Mouse (Mus musculus) cerebral cortex, adult 2 months (tissue): ENCODE measurements around the gene Slc11a2.

Source experiments
- WGBS: fragments of 180-500 bp; shearing (Covaris S2); methylation state at CpG from one replicate; pipeline ENCODE4 v1.1.7; 2018; 5-methylcytosine and 5-hydroxymethylcytosine counted together

Gene Slc11a2

GRCm38 (mm10) chr15:100424396-100425122 is at the start of gene Slc11a2:
Slc11a2 (minus strand) TSS chr15:100425072.
- WGBS = 30% methylated on average over 17 of the region's 17 CpGs

DNA sequence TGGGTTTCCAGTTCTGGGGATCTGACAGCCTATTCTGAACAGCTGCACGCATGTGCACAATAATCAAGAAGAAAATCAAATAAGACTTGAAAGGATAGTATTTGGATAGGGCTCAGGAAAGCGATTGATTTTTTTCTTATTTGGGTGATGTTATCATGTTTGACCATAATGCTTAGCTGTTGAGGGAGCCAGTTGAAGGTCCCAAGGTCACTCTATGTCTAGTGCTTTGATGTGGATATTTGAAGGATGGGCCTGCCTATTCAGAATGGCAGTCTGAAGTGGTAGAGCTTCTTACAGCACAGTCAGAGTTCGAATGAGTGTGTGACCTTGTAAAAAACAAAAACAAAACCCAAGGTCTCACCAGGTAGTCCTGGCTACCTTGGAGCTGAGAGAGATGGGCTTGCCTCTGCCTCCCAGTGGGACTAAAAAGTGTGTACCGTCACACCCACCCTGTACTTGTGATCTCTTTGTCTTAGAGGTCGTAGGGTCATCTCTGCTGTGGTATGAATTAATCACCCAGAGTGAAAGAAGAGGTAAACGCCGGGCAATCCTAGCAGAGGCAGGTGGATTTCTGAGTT is 49.1 kb upstream of the Slc11a2 start:
- 86% methylated on average over 7 of the region's 7 CpGs for WGBS

- WGBS = 56% methylated on average over 10 of the region's 10 CpGs
Measured at GRCm38 (mm10) chr15:100470037-100470436, 45.2 kb upstream of the Slc11a2 start.

GRCm38 (mm10) chr15:100469189-100469545 is 44.3 kb upstream of the Slc11a2 start:
- 0% methylated on average over 19 of the region's 19 CpGs for WGBS

DNA sequence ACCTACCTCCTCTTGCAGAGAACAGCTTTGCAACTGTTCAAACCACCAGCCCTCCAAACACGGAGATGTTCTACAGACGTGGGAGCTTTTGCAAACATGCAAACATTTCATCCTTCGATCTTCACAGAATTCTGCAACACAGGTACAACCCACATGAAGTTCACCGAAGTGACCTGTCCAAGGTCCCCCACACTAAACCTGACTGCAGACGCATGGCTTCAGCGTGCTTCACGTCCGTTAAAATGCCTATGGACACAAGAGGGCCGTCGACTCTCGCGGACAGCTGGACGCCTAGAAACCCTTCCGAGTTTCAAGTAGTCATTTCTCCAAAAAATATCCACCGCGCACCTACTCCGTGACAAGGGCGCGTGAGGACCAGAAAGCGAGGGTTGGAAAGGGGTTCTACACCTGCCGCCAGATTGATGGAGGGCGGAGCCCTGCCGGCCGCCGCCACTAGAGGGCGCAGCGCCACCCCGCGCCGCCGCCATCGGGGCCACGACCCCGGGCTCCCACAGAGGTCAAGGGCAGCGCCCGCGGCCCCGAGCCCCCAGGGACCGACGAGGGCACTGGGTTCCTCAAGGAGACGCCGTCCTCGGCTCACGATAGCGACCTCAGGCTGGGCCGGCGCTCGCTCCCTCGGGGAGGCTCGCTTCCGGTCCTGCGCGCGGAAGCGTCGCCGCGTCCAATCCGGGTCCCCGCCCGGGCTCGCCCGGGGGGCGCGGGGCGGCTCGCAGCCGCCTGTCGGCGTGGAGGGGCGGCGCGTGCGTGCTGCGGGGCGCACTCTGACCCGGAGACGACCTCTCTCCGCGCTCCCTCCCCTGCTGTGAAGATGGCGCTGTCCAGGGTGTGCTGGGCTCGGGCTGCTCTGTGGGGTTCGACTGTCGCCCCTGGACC is 43.7 kb upstream of the Slc11a2 start, which contains the start of gene Letmd1:
Gene Letmd1, plus strand, starts transcription at position 729 of the 894 bp plus-strand sequence.
- 1% methylated on average over 84 of the region's 84 CpGs for WGBS

DNA sequence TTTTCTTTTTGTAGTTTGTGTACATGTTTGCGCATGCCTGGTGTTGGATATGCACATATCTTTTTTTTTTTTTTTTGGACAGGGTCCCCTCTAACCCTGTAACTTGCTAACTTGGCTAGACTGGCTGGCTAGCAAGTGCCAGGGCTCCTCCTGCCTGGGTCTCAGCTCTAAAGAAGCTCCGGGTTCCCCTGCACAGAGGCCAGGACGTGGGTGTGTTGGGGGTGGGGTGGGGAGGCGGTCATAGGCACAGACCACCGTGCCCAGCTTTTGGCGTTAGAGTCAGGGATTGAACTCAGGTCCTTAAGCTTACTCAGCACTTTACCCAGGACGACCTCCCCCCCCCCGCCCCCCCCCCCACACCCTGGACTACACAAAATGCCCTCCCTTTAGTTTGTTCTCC is 42.9 kb upstream of the Slc11a2 start:
- WGBS = 23% methylated on average over 8 of the region's 8 CpGs

- WGBS = 73% methylated on average over 2 of the region's 2 CpGs
Measured at GRCm38 (mm10) chr15:100465432-100465831, 40.6 kb upstream of the Slc11a2 start.

GRCm38 (mm10) chr15:100463712-100464111 is 38.8 kb upstream of the Slc11a2 start:
- 20% methylated on average over 6 of the region's 6 CpGs for WGBS

DNA sequence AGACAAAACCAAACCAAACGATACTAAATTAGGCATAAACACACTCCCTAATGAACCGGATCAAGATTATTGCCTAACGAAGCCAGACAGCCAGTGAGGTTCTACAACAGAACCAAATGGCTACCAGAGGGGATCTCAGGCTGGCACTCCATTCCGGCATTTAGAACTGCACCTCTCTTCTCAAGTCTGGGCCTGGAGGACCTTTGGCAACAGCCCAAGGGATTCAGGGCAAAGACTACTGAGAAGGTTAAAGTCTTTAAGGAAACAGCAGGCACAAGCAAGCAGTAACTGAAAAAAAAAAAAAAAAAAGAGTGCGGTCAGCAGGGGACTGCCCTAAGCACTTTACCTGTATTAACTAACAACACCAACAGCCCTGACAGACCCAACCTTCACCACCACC is 37.2 kb upstream of the Slc11a2 start:
- WGBS = 64% methylated on average over 5 of the region's 5 CpGs

DNA sequence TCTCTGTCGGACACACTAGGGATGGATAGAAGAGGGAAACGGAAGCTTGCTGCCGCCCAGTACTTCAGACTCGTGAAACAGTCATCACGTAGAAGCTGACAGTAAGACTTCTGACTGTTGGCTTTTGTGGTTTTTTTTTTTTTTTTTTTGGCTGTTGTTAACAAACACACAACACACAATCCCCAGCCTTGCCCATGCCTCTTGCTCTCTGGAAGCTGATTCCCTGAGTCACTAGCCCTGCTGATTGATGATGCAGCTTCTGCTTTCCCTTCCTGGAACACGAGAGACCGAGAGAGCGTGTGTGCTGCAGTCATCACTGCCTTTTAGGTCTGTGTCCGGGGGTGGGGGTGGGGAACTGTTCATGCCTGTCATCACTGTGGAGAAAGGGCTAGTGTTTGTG is 36.8 kb upstream of the Slc11a2 start:
- 74% methylated on average over 9 of the region's 9 CpGs for WGBS

DNA sequence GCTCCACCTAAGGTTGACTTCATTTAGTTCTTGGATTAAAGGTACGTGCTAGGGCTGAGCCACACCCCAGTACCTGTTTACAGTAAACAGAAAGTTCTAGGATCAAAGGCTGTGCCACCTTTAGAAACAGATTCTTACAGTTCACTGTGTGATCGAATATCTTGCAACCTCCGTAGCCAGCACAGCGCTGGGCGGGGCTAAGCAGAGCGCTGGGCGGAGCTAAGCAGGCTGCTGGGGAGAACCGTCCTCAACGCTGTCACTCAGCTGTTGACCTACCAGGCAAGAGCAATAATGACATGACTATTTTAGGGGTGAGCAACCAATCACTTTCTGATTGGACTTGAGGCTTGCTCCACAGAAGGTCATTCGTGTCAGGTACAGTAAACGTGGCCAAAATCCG is 36.1 kb upstream of the Slc11a2 start:
- 31% methylated on average over 12 of the region's 12 CpGs for WGBS

- WGBS = 31% methylated on average over 10 of the region's 10 CpGs
Measured at GRCm38 (mm10) chr15:100458055-100458454, 33.2 kb upstream of the Slc11a2 start.

DNA sequence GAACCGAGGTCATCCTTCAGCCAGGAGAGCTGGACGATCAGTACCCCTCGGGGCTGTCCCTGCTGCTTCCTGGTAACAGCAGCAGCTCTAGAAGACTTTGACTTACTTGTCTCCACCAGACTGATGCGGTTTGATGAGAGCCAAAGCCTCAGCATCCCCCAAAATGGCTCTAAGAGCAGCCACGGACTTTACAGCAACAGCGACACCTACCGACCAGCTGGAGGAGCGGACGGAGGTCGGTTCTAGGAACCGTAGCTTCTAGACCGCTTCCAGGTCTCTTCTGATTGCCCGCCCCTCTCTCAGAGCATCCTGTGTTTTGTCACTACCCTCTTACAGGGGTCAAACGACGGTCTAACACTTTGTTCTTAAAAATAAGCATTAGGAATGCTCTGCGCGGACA is 32.5 kb upstream of the Slc11a2 start:
- WGBS = 8% methylated on average over 17 of the region's 17 CpGs

DNA sequence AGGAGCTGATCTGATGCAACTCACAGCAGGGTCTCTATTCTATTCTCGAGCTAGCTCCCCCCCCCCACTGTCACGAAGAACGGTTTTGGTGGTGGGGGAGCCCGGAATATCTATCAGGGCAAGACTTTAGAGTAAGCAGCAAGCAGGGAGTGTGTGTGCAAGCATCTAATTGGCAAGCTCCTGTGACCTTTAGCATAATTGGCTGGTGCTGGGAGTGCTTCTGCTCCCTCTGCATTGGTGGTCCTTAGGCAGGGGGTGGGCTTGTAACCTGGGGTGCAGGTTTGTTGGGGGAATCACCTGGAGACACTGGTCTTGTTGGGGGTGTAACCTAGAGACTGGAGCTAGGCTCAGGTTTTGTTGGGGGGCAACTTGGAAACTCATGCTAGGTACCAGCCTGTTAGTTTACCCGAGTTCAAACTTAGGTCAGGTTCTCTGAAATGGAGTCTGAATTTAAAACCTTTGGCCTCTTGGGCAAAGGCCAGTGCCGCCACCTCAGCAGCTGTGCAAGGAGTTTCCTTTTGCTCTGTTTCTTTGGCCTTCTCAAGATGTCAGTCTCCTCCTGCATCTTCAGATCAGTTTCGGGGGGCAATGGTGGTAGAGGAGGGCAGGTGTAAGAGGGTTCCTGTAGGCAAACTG is 31.6 kb upstream of the Slc11a2 start:
- WGBS = 72% methylated on average over 7 of the region's 7 CpGs

DNA sequence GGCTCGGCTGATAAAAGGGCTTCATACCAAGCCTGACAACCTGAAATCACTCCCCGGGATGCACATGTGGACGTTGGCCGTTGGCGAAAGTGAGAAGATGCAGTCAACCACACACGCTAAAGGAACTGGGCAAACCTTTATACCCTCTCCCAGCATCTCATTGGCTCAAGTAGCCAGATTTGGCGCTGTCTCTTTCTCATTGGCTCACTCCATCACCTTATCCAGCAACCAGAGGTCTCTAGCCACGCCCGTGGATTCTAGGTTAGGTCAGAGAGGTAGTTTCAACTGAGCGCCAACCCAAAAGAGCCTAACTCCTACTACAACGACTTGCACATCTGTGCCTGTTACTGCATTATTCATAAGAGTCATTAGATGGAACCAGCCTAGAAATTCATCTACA is 27.6 kb upstream of the Slc11a2 start:
- whole genome bisulfite sequencing = 85% methylated on average over 11 of the region's 11 CpGs

- 26% methylated on average over 16 of the region's 16 CpGs for WGBS
Measured at GRCm38 (mm10) chr15:100451245-100451644, 26.4 kb upstream of the Slc11a2 start.

DNA sequence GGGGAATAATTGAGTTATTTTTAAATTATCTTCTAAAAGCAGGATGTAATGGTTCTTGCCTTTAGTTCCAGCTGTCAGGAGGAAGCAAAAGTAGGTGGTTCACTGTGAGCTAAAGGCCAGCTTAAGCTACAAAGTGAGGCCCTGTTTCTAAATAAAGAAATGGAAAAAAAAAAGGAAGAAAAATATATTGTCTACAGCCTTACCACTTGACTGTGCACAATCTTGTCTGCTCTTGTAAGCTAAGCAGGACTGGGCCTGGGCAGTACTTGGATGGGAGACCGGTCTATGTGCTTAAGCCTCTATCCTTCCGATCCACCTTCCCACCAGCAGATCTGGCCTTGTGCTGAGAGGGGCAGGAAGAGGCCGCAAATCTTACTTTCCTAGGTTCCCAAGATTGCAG is 24.6 kb upstream of the Slc11a2 start:
- WGBS = 93% methylated on average over 3 of the region's 3 CpGs

DNA sequence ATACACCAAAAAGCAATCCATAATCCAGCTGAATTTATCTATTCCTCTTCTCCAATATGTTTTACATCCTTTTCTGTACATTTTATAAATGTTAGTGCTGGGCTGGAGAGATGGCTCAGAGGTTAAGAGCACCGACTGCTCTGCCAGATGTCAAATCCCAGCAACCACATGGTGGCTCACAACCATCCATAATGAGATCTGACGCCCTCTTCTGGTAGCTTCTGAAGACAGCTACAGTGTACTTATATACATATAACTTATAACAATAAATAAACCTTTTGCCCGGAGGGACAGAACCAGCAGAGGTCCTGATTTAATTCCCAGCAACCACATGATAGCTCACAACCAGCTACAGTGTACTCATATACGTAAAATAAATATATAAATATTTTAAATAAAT is 23.7 kb upstream of the Slc11a2 start:
- WGBS = 81% methylated on average over 4 of the region's 4 CpGs

GRCm38 (mm10) chr15:100446887-100447286 is 22.0 kb upstream of the Slc11a2 start:
- WGBS = 83% methylated on average over 2 of the region's 2 CpGs

GRCm38 (mm10) chr15:100443126-100443922 is 18.5 kb upstream of the Slc11a2 start:
- WGBS = 3% methylated on average over 22 of the region's 31 CpGs

GRCm38 (mm10) chr15:100436518-100436917 is 11.6 kb upstream of the Slc11a2 start:
- WGBS = 82% methylated on average over 10 of the region's 10 CpGs
